Mouse (Mus musculus) ZHBTc4 (cell line): ENCODE measurements around the gene Susd6.
"Not testable (repeated sequence)": the region's sequence is repeated elsewhere in the genome, so short reads cannot be mapped to it uniquely, and the experiment has no call there.

Experiments
- DNase-seq: peaks from one replicate; pipeline ENCODE4 v3.0.0-alpha.2; 2011; ENCODE audit warnings: low read depth, low spot score

Gene Susd6

DNA sequence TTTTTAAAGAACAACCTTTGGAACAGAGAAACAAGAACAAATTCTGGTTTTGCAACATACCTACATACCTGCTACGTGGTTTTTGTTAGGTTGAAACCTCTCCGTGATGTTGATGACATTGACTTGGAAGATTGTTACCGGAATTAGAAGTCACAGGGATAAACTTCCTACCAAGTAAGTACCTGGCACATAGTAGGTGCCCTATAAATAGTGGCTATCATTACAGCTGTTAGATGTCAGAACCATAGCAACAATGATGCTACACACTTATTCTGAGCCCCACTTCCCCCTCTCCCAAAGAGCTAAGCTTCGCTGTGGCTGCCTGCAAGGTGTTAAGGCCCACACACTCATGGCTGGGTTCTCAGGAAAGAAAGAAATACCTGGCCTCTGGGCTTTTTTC is 4.7 kb upstream of the Susd6 start:
- DNase-seq: no peak

DNA sequence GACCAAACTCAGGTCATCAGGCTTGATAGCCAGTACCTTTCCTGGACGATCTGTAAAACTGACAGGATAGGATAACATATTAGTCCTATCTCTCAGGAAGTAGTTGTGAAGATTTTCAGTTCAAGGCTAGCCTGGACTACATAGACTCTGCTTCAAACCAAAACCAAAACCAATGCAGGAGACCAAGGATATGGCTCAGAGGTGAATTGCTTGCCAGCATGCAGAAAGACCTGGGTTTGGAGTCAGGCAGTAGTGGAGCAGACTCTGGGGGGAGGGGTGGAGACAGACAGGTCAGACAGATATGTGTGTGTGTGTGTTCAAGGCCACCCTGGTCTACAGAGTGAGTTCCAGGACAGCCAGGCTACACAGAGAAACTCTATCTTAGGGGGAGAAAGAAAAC is 3.7 kb upstream of the Susd6 start:
- DNase-seq: no peak

DNA sequence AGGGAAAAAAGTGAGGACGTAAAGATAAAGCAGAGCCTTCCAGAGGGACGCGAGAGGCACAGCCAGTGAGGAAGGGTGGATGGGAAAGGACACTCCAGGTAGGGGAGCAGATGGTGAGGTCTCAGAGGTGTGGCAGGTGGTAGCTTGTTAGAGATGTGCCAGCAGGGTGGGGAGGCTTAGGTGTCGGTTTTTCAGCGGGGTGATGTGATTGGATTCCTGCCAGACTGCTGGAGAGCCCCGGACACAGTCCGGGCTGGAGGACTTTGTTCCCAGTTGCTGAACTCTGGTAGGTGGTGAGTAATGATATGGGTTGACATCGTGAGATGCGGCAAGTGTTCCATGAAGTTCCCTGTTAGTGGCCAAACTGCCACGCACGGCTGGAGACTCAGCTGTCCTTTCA is 2.7 kb upstream of the Susd6 start:
- DNase-seq: no peak

DNA sequence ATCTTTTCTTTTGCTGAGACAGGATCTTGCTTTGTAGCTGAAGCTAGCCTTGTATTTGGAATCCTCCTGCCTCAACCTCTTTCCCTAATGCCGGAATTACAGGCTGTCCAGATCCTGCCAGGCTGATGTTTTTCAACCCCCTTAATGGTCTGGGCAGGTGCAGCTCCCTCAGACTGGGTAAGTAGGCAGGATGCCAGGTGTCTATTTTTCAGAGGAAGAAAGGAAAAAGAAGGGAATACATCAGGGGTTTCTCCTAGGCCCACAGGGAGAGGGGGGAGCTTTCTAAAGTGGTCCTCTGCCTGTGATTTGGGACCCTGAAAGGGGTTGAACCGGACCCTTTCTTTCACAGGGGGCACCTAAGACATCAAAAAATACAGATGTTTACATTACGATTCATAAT is 2.1 kb upstream of the Susd6 start:
- DNase-seq: no peak

DNA sequence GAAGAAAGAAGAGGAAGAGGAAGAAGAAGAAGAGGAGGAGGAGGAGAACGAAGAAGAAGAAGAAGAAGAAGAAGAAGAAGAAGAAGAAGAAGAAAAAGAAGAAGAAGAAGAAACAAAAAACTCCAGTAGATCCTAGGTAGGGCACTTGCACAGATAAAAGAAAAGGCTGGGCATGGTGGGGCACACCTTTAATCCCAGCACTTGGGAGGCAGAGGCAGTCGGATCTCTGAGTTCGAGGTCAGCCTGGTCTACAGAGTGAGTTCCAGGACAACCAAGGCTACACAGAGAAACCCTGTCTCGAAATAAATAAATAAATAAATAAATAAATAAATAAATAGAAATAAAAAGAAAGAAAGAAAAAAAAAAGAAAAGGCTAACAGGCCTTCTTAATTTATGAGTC is 1.0 kb upstream of the Susd6 start:
- DNase-seq: not testable (repeated sequence)

DNA sequence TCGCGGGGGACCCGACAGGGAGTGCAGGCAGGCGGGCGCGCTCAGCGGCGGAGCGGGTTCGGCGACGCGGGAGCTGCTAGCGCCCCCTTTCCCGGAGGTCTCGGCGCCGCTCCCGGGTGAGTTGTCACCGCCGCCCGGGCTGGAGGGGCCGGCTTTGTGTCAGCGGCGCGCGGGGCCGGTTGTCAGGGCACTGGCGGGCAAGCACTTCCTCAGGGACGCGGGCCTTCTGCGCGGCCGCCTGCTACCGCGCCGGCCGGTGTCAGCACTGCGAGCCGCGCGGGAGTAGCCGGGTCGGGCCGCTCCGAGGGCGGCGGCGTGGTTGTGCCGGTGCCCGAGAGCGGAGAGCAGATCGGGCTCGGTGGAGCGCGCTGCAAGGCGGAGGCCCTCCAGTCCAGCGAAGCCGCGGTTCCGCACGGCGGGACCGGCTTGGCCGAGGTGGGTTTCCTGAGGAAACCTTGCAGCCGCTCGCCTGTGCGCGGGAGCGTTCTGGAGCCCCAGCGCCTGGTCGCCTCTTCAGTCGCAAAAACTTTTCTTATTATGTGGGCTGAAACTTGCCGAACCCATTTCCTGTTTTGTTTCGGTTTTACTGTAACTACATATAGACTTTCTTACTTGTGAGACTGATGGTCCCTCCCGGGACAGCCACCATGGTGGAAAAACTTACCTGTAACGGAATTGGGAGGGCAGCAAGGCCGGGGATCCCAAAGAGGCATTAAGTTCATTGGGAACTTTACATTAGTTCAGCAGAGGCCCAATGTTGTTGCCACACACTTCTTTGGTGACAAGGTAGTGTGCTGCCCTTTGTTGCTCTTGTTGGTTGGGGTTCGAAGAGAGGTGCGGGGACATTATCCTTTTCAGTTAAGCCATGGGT is 625 bp downstream of the Susd6 start:
- no peak for DNase-seq

DNA sequence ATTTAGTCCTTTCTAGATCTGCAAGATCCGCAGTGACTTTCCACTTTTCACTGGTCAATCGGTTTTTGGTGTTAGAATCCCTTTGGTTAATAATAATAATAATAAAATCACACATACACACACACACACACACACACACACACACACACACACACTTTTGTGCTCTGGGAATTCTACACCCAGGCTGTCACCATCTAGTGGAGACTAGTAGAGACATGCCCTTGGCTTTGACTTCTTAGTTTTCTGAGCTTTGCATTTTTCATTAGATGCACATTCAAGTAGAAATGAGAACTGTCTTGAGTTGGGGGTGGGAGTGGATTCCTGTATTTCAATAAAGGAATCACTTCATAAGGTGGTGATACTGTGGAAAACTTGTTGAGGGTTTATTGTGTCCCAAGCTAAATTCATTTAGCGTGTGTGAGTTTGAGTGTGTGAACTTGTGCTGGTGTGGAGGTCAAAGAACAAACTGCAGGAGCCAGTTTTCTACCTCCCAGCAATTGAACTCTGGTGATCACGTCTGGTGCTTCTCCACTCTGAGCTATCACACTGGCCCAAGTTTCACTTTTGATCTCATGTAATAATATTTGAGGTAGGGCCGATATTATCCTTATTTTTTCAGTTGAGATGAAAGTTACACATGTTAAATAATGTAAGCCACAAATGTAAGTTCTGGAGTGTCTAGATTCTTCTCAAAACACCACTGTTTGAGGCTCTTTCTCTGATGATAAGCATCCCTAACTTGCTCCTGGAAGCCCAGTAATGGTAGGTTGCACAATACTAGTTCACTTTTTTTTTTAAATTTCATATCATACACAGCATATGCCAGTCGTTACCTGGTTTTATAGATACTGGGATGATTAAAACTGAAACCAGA is 1.5 kb downstream of the Susd6 start:
- DNase-seq: peak; percentile 39

DNA sequence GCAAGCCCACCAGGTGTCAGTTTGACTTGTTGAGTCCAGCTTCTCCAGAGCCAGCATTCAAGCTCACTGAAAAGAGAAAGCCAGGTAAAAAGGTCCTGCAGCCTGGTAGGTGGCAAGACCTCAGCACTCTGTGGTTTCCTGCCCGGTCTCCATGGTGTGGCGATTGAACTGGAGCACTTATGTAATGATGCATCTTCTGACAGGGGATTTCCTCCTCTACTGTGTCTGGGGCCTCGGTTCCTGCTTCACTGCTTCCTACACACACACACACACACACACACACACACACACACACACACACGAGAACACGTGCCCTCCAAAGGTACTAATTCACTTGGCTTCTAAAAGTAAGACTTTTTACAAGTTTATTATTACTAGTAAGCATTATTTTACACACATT is 2.6 kb downstream of the Susd6 start:
- no peak for DNase-seq

DNA sequence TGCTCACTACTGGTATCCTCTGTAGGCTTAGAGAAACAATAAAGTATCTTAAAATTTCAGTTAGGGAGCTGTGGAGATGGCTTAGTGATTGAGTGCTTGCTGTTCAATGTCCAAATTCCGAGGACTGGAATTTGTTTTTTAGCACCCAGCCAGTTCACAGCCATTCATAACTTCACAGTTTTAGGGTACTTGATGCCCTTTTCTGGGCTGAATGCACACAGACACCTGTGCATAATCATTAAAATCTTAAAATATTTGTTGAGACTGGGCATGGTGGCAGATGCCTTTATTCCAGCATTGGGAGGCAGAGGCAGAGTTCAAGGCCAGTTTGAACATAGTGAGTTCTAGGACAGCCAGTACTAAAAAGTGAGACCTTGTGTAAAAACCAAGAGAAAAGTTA is 3.2 kb downstream of the Susd6 start:
- no peak for DNase-seq

DNA sequence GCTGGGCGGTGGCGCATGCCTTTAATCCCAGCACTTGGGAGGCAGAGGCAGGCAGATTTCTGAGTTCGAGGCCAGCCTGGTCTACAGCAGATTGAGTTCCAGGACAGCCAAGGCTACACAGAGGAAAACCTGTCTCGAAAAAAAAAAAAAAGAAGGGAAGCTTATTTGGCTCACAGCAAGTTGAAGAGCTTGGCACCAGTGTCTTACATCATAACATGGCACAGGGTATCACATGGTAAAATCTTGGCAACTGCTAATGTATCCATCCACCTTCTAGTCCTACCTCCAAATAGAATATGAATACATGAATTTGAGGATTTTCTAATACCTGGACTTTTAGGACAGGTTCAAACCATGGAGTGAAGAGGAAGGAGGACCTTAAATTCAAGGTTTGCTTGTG is 4.2 kb downstream of the Susd6 start:
- no peak for DNase-seq

DNA sequence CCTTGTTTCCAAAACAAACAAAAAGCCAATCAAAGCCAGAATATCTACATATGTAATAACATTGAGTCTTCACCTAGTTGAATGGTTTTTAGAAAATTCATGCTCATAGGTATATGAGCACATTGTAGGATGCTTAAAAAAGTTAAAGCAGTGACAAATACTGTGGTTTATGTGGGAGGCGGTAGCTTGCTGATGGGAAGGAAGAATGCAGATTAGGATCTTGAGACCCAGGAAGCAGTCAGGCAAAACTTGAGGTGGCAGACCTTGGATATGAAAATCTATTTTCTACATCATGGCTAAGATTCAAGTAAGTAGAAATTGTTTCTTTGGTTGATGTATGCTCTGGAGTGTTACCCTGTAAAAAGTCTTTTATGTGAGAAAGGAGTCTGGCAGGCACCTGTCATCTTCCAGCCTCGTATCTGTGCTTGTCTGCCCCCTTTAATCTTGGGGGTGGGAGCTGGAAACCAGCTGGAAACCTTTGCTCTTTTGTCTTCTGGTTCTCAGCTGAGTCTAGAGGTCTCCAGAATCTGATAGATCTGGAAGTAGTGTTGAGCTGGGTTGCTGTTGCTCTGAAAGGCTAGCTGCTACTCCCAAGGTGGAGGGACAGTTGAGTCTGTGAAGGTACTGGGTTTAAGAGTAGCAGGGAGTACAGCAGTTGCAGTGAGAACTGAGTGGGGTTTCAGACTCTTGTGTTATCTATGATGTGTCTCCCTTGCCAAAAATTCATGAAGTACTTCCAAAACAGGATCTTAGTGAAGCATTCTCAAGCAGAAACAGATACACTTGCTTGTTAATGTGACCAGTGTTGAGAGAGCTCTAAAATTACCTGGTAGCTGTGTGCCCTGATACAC is 4.8 kb downstream of the Susd6 start:
- DNase-seq: no peak

DNA sequence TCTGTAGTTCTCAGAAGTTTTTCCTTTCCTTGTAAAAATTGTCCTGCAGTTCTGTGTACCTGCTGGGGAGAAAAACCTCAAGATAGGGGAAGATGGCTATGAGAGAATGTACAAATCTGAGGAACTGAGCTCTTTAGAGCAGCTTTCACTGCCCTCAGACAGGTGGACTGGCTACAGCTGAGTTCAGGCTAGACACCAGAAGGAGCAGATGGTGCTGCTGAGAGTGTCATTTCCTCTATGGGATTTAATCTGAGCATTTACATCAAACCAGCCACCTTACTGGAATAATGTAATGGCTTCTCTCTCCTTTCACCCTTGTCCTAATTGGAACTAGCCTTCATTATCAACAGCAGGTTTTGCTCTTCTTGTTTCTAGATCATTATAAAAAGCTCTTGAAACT is 8.0 kb downstream of the Susd6 start:
- DNase-seq: no peak

DNA sequence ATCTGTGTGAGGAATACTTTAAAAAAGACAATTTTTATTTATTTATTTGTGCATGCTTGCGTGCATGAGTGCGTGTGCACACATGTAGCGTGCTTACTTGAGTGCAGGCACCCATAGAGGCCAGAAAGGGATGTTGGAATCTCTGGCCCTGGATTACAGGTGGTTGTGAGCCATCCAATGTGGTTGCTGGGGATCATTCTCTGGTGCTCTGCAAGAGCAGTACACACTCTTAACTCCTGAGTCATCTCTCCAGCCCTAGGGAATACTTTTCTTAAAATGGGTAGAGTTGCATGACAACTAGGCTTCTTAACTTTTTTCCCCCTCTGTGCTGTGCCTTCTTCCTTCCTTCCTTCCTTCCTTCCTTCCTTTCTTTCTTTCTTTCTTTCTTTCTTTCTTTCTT is 9.8 kb downstream of the Susd6 start:
- DNase-seq: no peak

DNA sequence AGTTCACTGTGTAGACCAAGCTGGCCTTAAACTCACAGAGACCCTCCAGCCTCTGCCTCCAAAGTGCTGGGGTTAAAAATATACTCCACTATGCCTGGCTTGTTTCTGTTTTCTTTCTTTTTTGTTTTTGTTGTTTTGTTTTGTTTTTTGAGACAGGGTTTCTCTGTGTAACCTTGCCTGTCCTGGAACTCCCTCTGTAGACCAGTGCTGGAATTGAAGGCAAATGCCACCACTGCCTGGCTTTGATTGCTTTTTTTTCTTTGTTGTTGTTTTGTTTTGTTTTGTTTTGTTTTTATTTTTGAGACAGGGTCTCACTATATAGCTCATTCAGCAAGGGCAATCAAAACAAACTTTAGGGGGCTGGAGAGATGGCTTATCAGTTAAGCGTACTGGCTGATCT is 11.1 kb downstream of the Susd6 start:
- peak; percentile 40 for DNase-seq

DNA sequence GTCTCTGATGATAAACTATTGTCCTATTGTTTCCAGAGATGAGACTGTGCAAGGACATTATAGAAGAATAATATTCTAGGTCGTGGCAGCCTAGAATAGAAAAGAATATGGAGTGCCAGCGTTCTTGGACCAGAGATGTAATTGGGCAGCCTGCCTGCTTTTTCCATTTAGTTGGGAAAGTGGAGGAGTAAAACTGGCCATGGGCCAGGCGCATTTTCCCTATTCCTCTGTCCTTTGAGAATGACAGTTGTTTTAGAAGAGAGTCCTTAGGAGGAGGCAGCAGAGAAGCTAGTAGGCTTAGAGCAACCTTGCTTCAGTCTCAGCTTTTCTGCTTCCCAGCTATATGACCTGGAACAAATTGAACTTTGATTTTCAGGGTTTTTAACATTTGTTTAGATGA is 13.6 kb downstream of the Susd6 start:
- DNase-seq: no peak

DNA sequence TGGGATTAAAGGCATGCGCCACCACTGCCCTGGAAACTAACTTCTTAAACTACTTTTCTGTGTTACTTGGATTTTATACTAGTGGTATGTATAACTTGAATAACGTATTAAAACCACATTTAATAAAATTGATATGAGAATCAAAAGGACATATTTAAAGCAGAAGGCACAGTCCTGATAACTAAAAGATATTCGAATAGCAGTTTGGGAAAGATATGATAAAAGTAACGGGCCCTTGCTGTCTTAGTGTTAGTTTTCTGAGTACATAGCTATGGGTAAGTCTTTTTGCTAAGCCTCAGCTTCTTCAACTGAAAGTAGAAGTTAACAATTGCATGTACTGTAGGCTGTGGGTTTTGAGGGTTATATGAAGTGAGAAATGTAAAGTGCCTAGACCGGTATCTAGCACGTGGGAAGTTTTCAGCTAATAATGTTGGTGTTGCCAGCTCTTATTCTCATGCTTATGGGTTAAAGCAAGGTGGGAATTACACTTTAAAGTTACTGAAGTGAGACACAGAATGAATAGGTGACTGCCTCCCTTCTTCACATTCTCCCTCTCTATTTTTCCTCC is 14.6 kb downstream of the Susd6 start:
- DNase-seq: no peak

DNA sequence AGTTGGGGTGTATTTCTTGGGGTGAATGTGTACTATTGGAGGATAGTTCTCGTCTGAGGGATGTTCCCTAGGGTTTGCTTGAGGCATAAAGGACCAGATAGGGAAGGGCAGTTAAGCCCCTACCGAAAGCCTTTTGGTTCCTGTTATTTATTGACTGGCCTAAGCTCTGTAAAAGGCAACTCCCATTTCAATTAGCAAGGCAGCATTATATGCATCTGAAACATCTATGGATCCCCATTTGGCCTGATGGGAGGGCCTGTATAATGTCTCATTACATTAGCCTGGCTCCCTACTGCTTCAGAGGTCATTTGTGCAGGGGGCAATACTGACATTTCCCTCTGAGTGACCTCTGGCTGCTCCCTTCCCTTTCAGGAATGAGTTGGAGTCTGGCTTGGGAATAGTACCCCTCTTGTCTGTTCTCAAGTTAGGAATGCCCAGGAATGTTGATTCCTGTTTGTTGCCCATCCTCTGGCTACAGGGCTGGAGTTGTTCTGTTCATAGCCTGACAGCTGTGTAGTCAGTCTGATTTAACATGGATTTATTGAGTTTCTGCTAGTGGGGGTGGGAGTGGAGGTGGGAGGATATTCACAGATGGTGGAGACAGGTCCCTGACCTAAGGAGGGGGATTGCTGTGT is 17.3 kb downstream of the Susd6 start:
- peak; percentile 72 for DNase-seq

DNA sequence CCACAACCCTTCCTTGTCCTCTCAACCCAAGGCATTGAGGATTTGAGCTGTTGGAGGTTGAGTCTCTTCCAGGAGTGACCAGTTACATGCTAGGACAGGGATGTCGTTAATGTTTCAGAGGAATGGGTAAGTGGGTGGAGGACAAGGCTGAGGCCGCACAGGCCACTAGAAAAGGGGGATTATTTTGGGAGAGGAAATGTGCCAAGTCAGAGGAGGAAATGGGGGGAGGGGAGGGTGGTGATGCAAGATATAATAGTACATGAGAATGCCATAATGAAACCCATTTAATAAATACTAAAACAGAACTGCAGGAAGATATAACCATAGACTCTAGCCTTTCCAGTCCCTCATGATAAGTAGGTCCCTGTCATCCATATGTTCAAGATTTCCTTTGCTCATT is 19.7 kb downstream of the Susd6 start:
- DNase-seq: no peak

DNA sequence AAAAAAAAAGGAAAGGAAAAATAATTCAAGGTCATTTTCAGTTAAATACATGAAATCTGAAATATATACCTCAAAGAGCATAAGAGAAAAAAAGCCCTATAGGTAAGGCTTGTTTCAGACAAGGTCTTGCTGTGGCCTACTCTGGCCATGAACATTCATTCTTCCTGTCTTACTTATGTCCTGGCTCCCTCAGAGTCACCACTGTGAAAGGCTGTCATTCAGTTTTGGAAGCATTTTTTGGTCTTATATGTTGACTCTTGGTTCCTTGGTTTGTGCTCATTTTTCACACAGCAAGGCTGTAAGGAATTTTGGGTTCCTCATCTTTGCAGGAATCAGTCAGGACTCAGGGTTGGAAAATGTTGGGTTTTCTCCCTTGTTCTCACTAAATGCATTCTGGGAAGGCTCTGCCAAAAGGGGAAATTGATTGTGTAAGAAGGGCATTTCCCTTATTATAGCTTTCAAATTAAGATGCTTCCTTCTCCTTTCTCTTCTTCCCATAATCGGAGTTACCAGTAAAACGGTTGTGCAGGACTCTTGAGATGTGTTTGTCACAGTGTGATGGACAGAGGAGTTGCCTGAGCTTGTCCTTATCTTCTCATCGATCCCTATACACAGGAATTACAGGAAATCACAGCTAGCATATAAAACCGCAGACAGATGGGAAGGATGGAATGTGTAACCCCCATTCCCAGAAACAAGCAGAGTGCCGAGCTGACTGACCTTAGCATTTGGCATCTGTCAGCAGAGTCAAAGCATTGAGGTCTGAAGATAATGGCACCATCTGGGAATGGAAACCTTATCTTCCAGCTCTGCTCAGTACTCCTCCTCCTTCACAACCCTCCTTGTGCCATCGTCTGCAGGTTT is 21.6 kb downstream of the Susd6 start:
- no peak for DNase-seq

DNA sequence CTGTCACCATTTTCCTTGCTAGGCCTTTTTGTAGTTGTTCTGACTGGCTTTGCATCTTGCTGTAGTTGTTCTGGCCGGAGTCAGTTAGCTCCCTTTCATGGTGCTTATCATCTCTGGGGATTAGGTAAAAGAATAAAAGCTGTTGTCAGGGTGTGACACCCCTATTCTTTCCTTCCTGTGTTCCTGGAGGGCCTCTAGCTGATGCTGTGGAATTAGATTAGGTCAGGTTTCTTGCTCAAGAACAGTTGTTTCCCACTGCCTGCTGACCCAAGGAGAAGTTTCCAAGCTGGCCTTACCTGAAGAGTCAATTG is 22.2 kb downstream of the Susd6 start:
- DNase-seq: no peak
